Mouse (Mus musculus): ENCODE results near the gene Nt5c1a.

Gene Nt5c1a

GRCm38 (mm10) chr4:123248971-123249567 is 47.8 kb downstream of the Nt5c1a start:
- DNase-seq (ENCODE audit: low spot score), result peak; percentile 24

GRCm38 (mm10) chr4:123252214-123252613 is 50.9 kb downstream of the Nt5c1a start:
- DNase-seq (ENCODE audit: low spot score), result no peak

- peak; percentile 37 for DNase-seq (ENCODE audit: low spot score)
These were observed 53.3 kb downstream of the Nt5c1a start for GRCm38 (mm10) chr4:123254617-123255016.

GRCm38 (mm10) chr4:123260071-123260746 is 58.9 kb downstream of the Nt5c1a start:
- no peak for DNase-seq (ENCODE audit: low spot score)

- DNase-seq (ENCODE audit: low spot score), result no peak
These were observed 60.6 kb downstream of the Nt5c1a start, which contains the start of gene Pabpc4 for GRCm38 (mm10) chr4:123261721-123262401. Gene Pabpc4, plus strand, starts transcription at chr4:123262351.
